Mouse (Mus musculus) embryonic facial prominence, embryonic 11.5 days (tissue): ENCODE measurements around the gene Adgra3. TPM values are rescaled to one million over a fixed set of nuclear protein-coding genes. Genes with fewer than 3 reads are reported as not detected.
A peak's percentile ranks its signal among the peaks of the same experiment; 100 is the strongest.

ENCODE experiments used
- ATAC-seq: fragments of 200-750 bp; cut with Nextera tagmentation; replicated peaks from 2 replicates; pipeline ENCODE4 v1.8.0; 2017; ENCODE audit warnings: low read depth; ENCODE audit not compliant: insufficient number of reproducible peaks, low FRiP score, low TSS enrichment
- DNase-seq: peaks from one replicate; pipeline ENCODE4 v3.0.0-alpha.2; 2015; ENCODE audit warnings: low spot score
- H3K27ac ChIP-seq: fragments of 300-500 bp; sonication (generic); replicated peaks from 2 replicates; pipeline ENCODE4 v1.5.1; 2014; ENCODE audit warnings: mild to moderate bottlenecking, low read depth, low read length, control low read depth
- H3K27me3 ChIP-seq: fragments of 300-500 bp; sonication (generic); 2 replicates; pipeline ENCODE4 v1.6.1; 2014; ENCODE audit warnings: mild to moderate bottlenecking, low read length, moderate library complexity, mixed read lengths; ENCODE audit not compliant: control insufficient read depth, insufficient read depth
- H3K36me3 ChIP-seq: fragments of 300-500 bp; sonication (generic); replicated peaks from 2 replicates; pipeline ENCODE4 v1.6.1; 2014; ENCODE audit warnings: low read depth, mild to moderate bottlenecking, low read length, moderate library complexity, mixed read lengths; ENCODE audit not compliant: control insufficient read depth, insufficient read depth
- H3K4me1 ChIP-seq: fragments of 300-500 bp; sonication (generic); 2 replicates; pipeline ENCODE4 v1.6.1; 2014; ENCODE audit warnings: low read length, mixed read lengths; ENCODE audit not compliant: control insufficient read depth, insufficient read depth
- H3K4me2 ChIP-seq: fragments of 300-500 bp; sonication (generic); 2 replicates; pipeline ENCODE4 v1.6.1; 2014; ENCODE audit warnings: low read depth, mild to moderate bottlenecking, control low read depth, low read length, moderate library complexity
- H3K4me3 ChIP-seq: fragments of 300-500 bp; sonication (generic); 2 replicates; pipeline ENCODE4 v1.5.1; 2014; ENCODE audit warnings: low read depth, low read length, control low read depth
- H3K9ac ChIP-seq: fragments of 300-500 bp; sonication (generic); replicated peaks from 2 replicates; pipeline ENCODE4 v1.6.1; 2014; ENCODE audit warnings: mild to moderate bottlenecking, control low read depth, low read length
- H3K9me3 ChIP-seq: fragments of 300-500 bp; sonication (generic); replicated peaks from 2 replicates; pipeline ENCODE4 v1.6.1; 2016; ENCODE audit warnings: mild to moderate bottlenecking, low read length, inconsistent platforms, mixed read lengths; ENCODE audit not compliant: control insufficient read depth
- WGBS: fragments of 180-500 bp; shearing (Covaris S2); extraction: QIAGEN DNeasy Blood & Tissue Kit; methylation state at CpG from one replicate; pipeline ENCODE4 v1.1.7; 2014; 5-methylcytosine and 5-hydroxymethylcytosine counted together
- polyA plus RNA-seq: library from polyadenylated mRNA; unstranded; fragments of >200 nt; fragmentation: Nextera tagmentation; extraction: Ambion mirVana; gene quantifications from 2 replicates; pipeline ENCODE4 v1.2.1, GENCODE M21; 2014

Gene Adgra3
- polyA plus RNA-seq, 1 experiment from 2014 or later: 47.4 TPM

GRCm38 (mm10) chr5:49961478-49962431 lies 97.1 kb downstream of the Adgra3 start:
- H3K36me3 ChIP-seq: peaks cover 12% of the 10 kb centered on the region
- 85% methylated on average over 20 of the region's 20 CpGs for WGBS
- DNase-seq: peak; percentile 56
- ATAC-seq: 0 out of 2 replicates have a peak, but pooled peaks have one; percentile 57
- H3K4me1 ChIP-seq: no peaks in the 10 kb centered on the region
- no peak overlapping the region for H3K27ac ChIP-seq
- H3K27me3 ChIP-seq: no peaks in the 10 kb centered on the region
- no peak overlapping the region for H3K4me3 ChIP-seq
- H3K4me2 ChIP-seq: no peak overlapping the region
- no peak overlapping the region for H3K9ac ChIP-seq
- no peaks in the 10 kb centered on the region for H3K9me3 ChIP-seq

GRCm38 (mm10) chr5:49936354-49936753 lies 122.5 kb downstream of the Adgra3 start:
- 80% methylated on average over 1 of the region's 1 CpGs for WGBS

GRCm38 (mm10) chr5:49924712-49925111 lies 134.1 kb downstream of the Adgra3 start:
- H3K27ac ChIP-seq: no peak overlapping the region
- no peak overlapping the region for H3K4me3 ChIP-seq
- no peaks in the 10 kb centered on the region for H3K9me3 ChIP-seq
- no peaks in the 10 kb centered on the region for H3K4me1 ChIP-seq
- no peak overlapping the region for H3K4me2 ChIP-seq
- no peak overlapping the region for H3K9ac ChIP-seq
- H3K36me3 ChIP-seq: no peaks in the 10 kb centered on the region
- DNase-seq: no peak
- no peak for ATAC-seq
- H3K27me3 ChIP-seq: no peaks in the 10 kb centered on the region

More at GRCm38 (mm10) chr5:49936354-49936753, 122.5 kb downstream of the Adgra3 start:
- H3K27me3 ChIP-seq: no peaks in the 10 kb centered on the region
- no peaks in the 10 kb centered on the region for H3K9me3 ChIP-seq
- H3K4me1 ChIP-seq: no peaks in the 10 kb centered on the region
- H3K27ac ChIP-seq: no peak overlapping the region
- H3K4me2 ChIP-seq: no peak overlapping the region
- DNase-seq (no peak), ATAC-seq (no peak)
- no peaks in the 10 kb centered on the region for H3K36me3 ChIP-seq
- no peak overlapping the region for H3K4me3 ChIP-seq
- H3K9ac ChIP-seq: no peak overlapping the region

- no peak overlapping the region for H3K9ac ChIP-seq
- no peaks in the 10 kb centered on the region for H3K36me3 ChIP-seq
- H3K4me1 ChIP-seq: no peaks in the 10 kb centered on the region
- no peak overlapping the region for H3K4me2 ChIP-seq
- WGBS: 69% methylated on average over 2 of the region's 2 CpGs
- DNase-seq (no peak), ATAC-seq (no peak)
- H3K27ac ChIP-seq: no peak overlapping the region
- no peaks in the 10 kb centered on the region for H3K27me3 ChIP-seq
- H3K9me3 ChIP-seq: no peaks in the 10 kb centered on the region
- H3K4me3 ChIP-seq: no peak overlapping the region
Measured at GRCm38 (mm10) chr5:49915695-49916106, 143.1 kb downstream of the Adgra3 start.
